Mouse (Mus musculus) intestine, embryonic 15.5 days (tissue): ENCODE measurements around the gene Isg15. TPM values are rescaled to one million over a fixed set of nuclear protein-coding genes. Genes with fewer than 3 reads are reported as not detected.

ENCODE experiments used
- ATAC-seq: fragments of 200-750 bp; cut with Nextera tagmentation; 2 replicates; pipeline ENCODE4 v1.8.0; 2017; ENCODE audit warnings: moderate TSS enrichment, moderate library complexity
- H3K27ac ChIP-seq: fragments of 300-500 bp; sonication (generic); 2 replicates; pipeline ENCODE4 v1.5.1; 2015; ENCODE audit warnings: mild to moderate bottlenecking, inconsistent platforms
- H3K27me3 ChIP-seq: fragments of 300-500 bp; sonication (generic); replicated peaks from 2 replicates; pipeline ENCODE4 v1.6.1; 2015; ENCODE audit warnings: inconsistent platforms
- H3K36me3 ChIP-seq: fragments of 300-500 bp; sonication (generic); 2 replicates; pipeline ENCODE4 v1.6.1; 2015; ENCODE audit warnings: inconsistent platforms
- H3K4me1 ChIP-seq: fragments of 300-500 bp; sonication (generic); replicated peaks from 2 replicates; pipeline ENCODE4 v1.6.1; 2015; ENCODE audit warnings: inconsistent platforms
- H3K4me2 ChIP-seq: fragments of 300-500 bp; sonication (generic); replicated peaks from 2 replicates; pipeline ENCODE4 v1.6.1; 2015; ENCODE audit warnings: mild to moderate bottlenecking, inconsistent platforms
- H3K4me3 ChIP-seq: fragments of 300-500 bp; sonication (generic); replicated peaks from 2 replicates; pipeline ENCODE4 v1.5.1; 2015; ENCODE audit warnings: inconsistent platforms
- H3K9ac ChIP-seq: fragments of 300-500 bp; sonication (generic); 2 replicates; pipeline ENCODE4 v1.6.1; 2015; ENCODE audit warnings: inconsistent platforms
- H3K9me3 ChIP-seq: fragments of 300-500 bp; sonication (generic); 2 replicates; pipeline ENCODE4 v1.6.1; 2016; ENCODE audit warnings: inconsistent platforms
- WGBS: fragments of 180-500 bp; shearing (Covaris S2); methylation state at CpG from one replicate; pipeline ENCODE4 v1.1.7; 2015; 5-methylcytosine and 5-hydroxymethylcytosine counted together
- polyA plus RNA-seq: library from polyadenylated mRNA; unstranded; fragments of >200 nt; fragmentation: Nextera tagmentation; extraction: Ambion mirVana; gene quantifications from 2 replicates; pipeline ENCODE4 v1.2.1, GENCODE M21; 2015

The Isg15 gene
- polyA plus RNA-seq, 1 experiment from 2014 or later = 1.8 TPM

DNA sequence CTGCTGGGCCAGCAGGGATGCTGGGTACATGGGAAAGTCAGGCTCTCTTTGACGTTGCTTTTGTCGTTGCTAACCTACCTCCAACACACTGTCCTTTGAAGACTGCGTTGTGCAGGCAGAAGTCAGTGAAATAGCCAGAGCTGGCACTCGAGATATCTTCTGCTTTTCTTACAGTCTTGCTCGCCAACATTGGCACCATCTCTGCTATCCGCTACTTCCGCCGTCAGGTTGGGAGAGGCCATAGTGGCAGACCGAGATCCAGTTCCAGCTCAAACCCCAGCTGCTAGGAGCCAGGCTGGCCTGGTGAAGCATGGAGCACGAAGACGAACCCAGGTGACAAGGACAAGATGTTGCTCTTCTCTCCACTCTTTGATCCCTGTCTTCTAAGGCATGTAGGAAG, 19.3 kb upstream of the Isg15 start:
- Histone ChIP-seq H3K27me3 (no peaks in the 10 kb centered on the region), H3K4me2 (no peak overlapping the region), H3K9ac (no peak overlapping the region), H3K9me3 (no peaks in the 10 kb centered on the region), H3K36me3 (no peaks in the 10 kb centered on the region), H3K27ac (no peak overlapping the region), H3K4me3 (no peak overlapping the region), H3K4me1 (no peaks in the 10 kb centered on the region)
- 87% methylated on average over 11 of the region's 11 CpGs for WGBS
- no peak for ATAC-seq

DNA sequence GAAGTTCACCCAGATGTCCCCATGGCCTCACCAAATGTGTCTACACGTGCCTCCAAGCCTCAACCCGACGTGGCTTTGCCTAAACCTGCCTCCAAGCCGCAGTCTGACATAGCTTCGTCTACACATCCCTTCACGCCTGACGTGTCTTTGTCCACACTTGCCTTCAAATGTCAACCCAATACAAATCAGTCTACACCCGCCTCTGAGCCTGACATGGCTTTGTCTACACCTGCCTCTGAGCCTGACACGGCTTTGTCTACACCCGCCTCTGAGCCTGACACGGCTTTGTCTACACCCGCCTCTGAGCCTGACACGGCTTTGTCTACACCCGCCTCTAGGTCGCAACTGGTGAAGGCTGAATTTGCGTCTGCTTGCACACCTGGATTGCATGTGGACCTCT, 17.2 kb upstream of the Isg15 start:
- Histone ChIP-seq H3K9ac (no peak overlapping the region), H3K27ac (no peak overlapping the region), H3K4me3 (no peak overlapping the region), H3K4me1 (no peaks in the 10 kb centered on the region), H3K27me3 (no peaks in the 10 kb centered on the region), H3K36me3 (no peaks in the 10 kb centered on the region), H3K9me3 (no peaks in the 10 kb centered on the region), H3K4me2 (no peak overlapping the region)
- ATAC-seq = no peak
- WGBS = 84% methylated on average over 16 of the region's 16 CpGs

GRCm38 (mm10) chr4:156217022-156217669, 16.5 kb upstream of the Isg15 start:
- H3K4me3 ChIP-seq = no peak overlapping the region
- no peak overlapping the region for H3K4me2 ChIP-seq
- no peaks in the 10 kb centered on the region for H3K36me3 ChIP-seq
- H3K9ac ChIP-seq = no peak overlapping the region
- H3K27ac ChIP-seq = no peak overlapping the region
- no peaks in the 10 kb centered on the region for H3K9me3 ChIP-seq
- no peak for ATAC-seq
- WGBS = 76% methylated on average over 16 of the region's 16 CpGs
- no peaks in the 10 kb centered on the region for H3K4me1 ChIP-seq
- no peaks in the 10 kb centered on the region for H3K27me3 ChIP-seq

- no peaks in the 10 kb centered on the region for H3K4me1 ChIP-seq
- H3K27me3 ChIP-seq = no peaks in the 10 kb centered on the region
- no peak overlapping the region for H3K4me2 ChIP-seq
- no peak overlapping the region for H3K27ac ChIP-seq
- no peaks in the 10 kb centered on the region for H3K36me3 ChIP-seq
- no peak overlapping the region for H3K4me3 ChIP-seq
- ATAC-seq = no peak
- no peak overlapping the region for H3K9ac ChIP-seq
- no peaks in the 10 kb centered on the region for H3K9me3 ChIP-seq
- 81% methylated on average over 2 of the region's 2 CpGs for WGBS
Observed at GRCm38 (mm10) chr4:156216196-156216595, 15.6 kb upstream of the Isg15 start.

GRCm38 (mm10) chr4:156215649-156216048, 15.0 kb upstream of the Isg15 start, which contains the start of gene Perm1:
Gene Perm1, plus strand, starts transcription at chr4:156215868.
- no peaks in the 10 kb centered on the region for H3K4me1 ChIP-seq
- no peak within 1 kb of the TSS for H3K27ac ChIP-seq
- WGBS = 71% methylated on average over 4 of the region's 4 CpGs
- no peaks in the 10 kb centered on the region for H3K36me3 ChIP-seq
- no peaks in the 10 kb centered on the region for H3K9me3 ChIP-seq
- H3K4me2 ChIP-seq = no peak within 1 kb of the TSS
- H3K27me3 ChIP-seq = no peaks in the 10 kb centered on the region
- no peak within 1 kb of the TSS for H3K4me3 ChIP-seq
- ATAC-seq = peak; percentile 41; the same call in 1 of the 2 replicates
- no peak within 1 kb of the TSS for H3K9ac ChIP-seq

DNA sequence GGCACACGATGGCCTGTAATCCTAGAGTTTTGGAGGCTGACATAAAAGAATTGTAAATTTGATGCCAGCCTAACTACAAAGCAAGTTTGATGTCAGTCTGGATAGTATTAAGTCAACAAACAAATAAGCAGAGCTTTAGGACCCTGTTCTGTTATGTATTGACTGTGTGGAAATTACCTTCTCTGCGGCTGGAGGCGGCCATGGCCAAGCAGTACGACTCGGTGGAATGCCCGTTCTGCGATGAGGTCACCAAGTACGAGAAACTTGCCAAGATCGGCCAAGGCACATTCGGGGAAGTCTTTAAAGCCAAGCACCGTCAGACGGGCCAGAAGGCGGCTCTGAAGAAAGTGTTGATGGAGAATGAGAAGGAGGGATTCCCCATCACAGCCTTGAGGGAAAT, 12.5 kb upstream of the Isg15 start:
- Histone ChIP-seq H3K36me3 (no peaks in the 10 kb centered on the region), H3K27me3 (no peaks in the 10 kb centered on the region), H3K27ac (no peak overlapping the region), H3K9me3 (no peaks in the 10 kb centered on the region), H3K4me3 (no peak overlapping the region), H3K9ac (no peak overlapping the region), H3K4me2 (no peak overlapping the region), H3K4me1 (no peaks in the 10 kb centered on the region)
- no peak for ATAC-seq
- 92% methylated on average over 13 of the region's 13 CpGs for WGBS

GRCm38 (mm10) chr4:156209963-156210635, 9.5 kb upstream of the Isg15 start:
- Histone ChIP-seq H3K4me2 (no peak overlapping the region), H3K9ac (no peak overlapping the region), H3K27me3 (no peaks in the 10 kb centered on the region), H3K4me1 (no peaks in the 10 kb centered on the region), H3K27ac (no peak overlapping the region), H3K4me3 (no peak overlapping the region), H3K36me3 (no peaks in the 10 kb centered on the region), H3K9me3 (no peaks in the 10 kb centered on the region)
- no peak for ATAC-seq
- 73% methylated on average over 13 of the region's 13 CpGs for WGBS

- Histone ChIP-seq H3K4me3 (no peak overlapping the region), H3K36me3 (no peaks in the 10 kb centered on the region), H3K9ac (no peak overlapping the region), H3K27ac (no peak overlapping the region), H3K27me3 (peaks cover 5% of the 10 kb centered on the region; the same call in 1 of the 2 replicates), H3K4me1 (no peaks in the 10 kb centered on the region; the same call in 1 of the 2 replicates), H3K4me2 (no peak overlapping the region), H3K9me3 (no peaks in the 10 kb centered on the region)
- no peak for ATAC-seq
- 84% methylated on average over 4 of the region's 4 CpGs for WGBS
Observed at GRCm38 (mm10) chr4:156208872-156209271, 8.3 kb upstream of the Isg15 start.

DNA sequence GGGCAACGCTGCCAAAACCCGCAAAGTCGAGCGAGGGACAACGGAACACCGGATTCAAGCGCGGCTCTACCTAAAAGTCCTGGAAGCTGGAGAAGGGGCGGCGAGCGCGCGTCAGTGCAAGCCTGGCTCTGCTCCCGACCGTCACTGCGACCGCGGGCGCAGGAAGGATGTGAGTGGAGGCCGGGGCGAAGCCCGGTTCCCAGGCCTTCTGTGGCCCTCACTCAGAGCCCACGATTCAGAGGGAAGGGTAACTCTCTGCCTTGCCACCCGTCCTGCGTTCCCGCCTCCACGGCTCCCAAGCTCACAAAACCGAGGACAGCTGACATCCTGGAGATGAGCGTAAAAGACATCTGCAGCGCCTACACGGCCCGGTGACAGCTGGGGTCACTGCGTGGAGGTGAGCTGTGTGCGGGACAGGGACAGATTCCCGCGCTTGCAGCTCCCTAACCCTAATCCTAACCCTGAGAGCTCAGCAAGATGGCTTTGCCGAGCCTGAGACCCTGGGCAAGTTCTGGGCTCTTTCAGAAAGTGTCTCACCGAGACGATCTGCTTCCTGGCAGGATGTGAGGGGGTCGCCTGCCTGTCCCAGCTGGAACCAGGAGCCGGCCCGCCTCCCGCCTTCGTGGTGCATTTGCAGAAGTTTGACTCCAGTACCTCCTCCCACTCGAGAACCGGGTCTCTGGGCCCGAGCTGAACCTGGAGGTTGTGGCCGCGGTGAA, 3.0 kb upstream of the Isg15 start:
- Histone ChIP-seq H3K9me3 (no peaks in the 10 kb centered on the region), H3K27me3 (peaks cover 13% of the 10 kb centered on the region; the same call in 1 of the 2 replicates), H3K27ac (peak overlapping the region; percentile 45; the same call in 1 of the 2 replicates), H3K4me3 (peak overlapping the region; percentile 54), H3K9ac (peak overlapping the region; percentile 46), H3K4me2 (peak overlapping the region; percentile 94), H3K4me1 (no peaks in the 10 kb centered on the region; the same call in 1 of the 2 replicates), H3K36me3 (no peaks in the 10 kb centered on the region)
- WGBS = under 1% methylated on average over 49 of the region's 49 CpGs
- ATAC-seq = peak; percentile 53

DNA sequence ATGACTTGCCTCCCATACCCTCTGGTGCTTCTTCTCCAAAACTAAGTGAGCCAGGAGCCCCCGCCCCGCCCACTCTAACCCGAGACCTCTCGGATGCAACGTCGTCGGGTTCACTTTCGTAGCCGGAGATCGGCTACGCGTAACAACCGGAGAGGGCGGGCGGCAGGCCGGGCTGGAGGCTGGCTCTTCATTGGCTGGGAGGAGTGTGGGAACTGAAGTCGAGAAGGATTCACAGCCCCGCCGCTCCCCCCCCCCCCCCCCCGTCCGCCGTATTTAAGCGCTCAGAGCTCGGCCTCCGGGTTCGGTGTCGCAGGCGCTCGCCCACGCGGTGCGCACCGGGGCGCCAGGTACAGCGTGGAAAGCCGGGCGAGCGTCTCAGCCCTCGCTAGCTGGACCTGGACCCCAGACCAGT, 2.4 kb upstream of the Isg15 start, which contains the start of gene AW011738:
Gene AW011738, plus strand, starts transcription at position 304 of the 412 bp plus-strand sequence.
- H3K27ac ChIP-seq = peak within 1 kb of the TSS; percentile 45; the same call in 1 of the 2 replicates
- peaks cover 13% of the 10 kb centered on the region; the same call in 1 of the 2 replicates for H3K27me3 ChIP-seq
- peak within 1 kb of the TSS; percentile 46 for H3K9ac ChIP-seq
- peak within 1 kb of the TSS; percentile 54 for H3K4me3 ChIP-seq
- no peaks in the 10 kb centered on the region; the same call in 1 of the 2 replicates for H3K4me1 ChIP-seq
- H3K4me2 ChIP-seq = peak within 1 kb of the TSS; percentile 94
- peak; percentile 77 for ATAC-seq
- WGBS = under 1% methylated on average over 37 of the region's 39 CpGs
- no peaks in the 10 kb centered on the region for H3K36me3 ChIP-seq
- no peaks in the 10 kb centered on the region for H3K9me3 ChIP-seq

GRCm38 (mm10) chr4:156202462-156202893, 1.9 kb upstream of the Isg15 start:
- no peak overlapping the region for H3K9ac ChIP-seq
- peak overlapping the region; percentile 94 for H3K4me2 ChIP-seq
- WGBS = 31% methylated on average over 12 of the region's 12 CpGs
- no peak for ATAC-seq
- H3K27me3 ChIP-seq = peaks cover 13% of the 10 kb centered on the region; the same call in 1 of the 2 replicates
- no peaks in the 10 kb centered on the region for H3K36me3 ChIP-seq
- H3K4me3 ChIP-seq = peak overlapping the region; percentile 54
- no peaks in the 10 kb centered on the region; the same call in 1 of the 2 replicates for H3K4me1 ChIP-seq
- no peaks in the 10 kb centered on the region for H3K9me3 ChIP-seq
- H3K27ac ChIP-seq = no peak overlapping the region

DNA sequence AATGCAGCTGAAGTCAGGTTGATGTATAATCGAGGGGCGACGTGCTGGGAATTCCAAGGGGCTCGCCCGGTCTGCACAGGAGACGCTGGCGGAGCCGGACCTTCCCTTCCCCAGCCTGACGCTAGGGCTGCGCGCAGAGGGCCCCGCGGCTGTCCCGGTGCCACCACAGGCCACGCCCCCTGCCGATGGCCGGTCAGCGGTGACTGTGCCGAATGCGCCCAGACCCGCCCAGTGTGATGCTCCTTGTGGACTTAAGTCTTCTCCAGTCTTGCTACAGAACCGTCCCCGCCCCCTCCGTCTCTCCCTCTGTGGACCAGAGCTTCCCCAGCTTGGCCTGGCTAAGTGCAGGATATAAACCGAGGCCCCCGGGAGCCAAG, 2.8 kb downstream of the Isg15 start:
- H3K9ac ChIP-seq = peak overlapping the region; percentile 56
- peaks cover 4% of the 10 kb centered on the region; the same call in 1 of the 2 replicates for H3K27me3 ChIP-seq
- peak; percentile 92 for ATAC-seq
- H3K4me3 ChIP-seq = peak overlapping the region; percentile 93
- peak overlapping the region; percentile 96 for H3K27ac ChIP-seq
- peaks cover 35% of the 10 kb centered on the region for H3K4me1 ChIP-seq
- H3K9me3 ChIP-seq = no peaks in the 10 kb centered on the region
- under 1% methylated on average over 26 of the region's 26 CpGs for WGBS
- peak overlapping the region; percentile 75 for H3K4me2 ChIP-seq
- H3K36me3 ChIP-seq = no peaks in the 10 kb centered on the region
